Mouse (Mus musculus) midbrain, embryonic 14.5 days (tissue): ENCODE results near the gene Tmem144. TPM values are rescaled to one million over a fixed set of nuclear protein-coding genes. Genes with fewer than 3 reads are reported as not detected.

Experiments used
- ATAC-seq: fragments of 200-750 bp; cut with Nextera tagmentation; 2 replicates; pipeline ENCODE4 v1.8.0; 2017; ENCODE audit warnings: moderate number of reproducible peaks, moderate library complexity; ENCODE audit not compliant: low FRiP score, low TSS enrichment
- DNase-seq: peaks from one replicate; pipeline ENCODE4 v3.0.0-alpha.2; 2015
- H3K27ac ChIP-seq: fragments of 300-500 bp; sonication (generic); replicated peaks from 2 replicates; pipeline ENCODE4 v1.5.1; 2014; ENCODE audit warnings: mild to moderate bottlenecking, low read depth, low read length, moderate library complexity
- H3K27me3 ChIP-seq: fragments of 300-500 bp; sonication (generic); 2 replicates; pipeline ENCODE4 v1.6.1; 2014; ENCODE audit warnings: low read length, control low read depth, mixed read lengths; ENCODE audit not compliant: control insufficient read depth, insufficient read depth
- H3K36me3 ChIP-seq: fragments of 300-500 bp; sonication (generic); 2 replicates; pipeline ENCODE4 v1.6.1; 2014; ENCODE audit warnings: low read length, control low read depth; ENCODE audit not compliant: control insufficient read depth, insufficient read depth
- H3K4me1 ChIP-seq: fragments of 300-500 bp; sonication (generic); 2 replicates; pipeline ENCODE4 v1.6.1; 2014; ENCODE audit warnings: mild to moderate bottlenecking, antibody characterized with exemption, low read length, control low read depth; ENCODE audit not compliant: control insufficient read depth, insufficient read depth
- H3K4me2 ChIP-seq: fragments of 300-500 bp; sonication (generic); 2 replicates; pipeline ENCODE4 v1.6.1; 2014; ENCODE audit warnings: mild to moderate bottlenecking, low read length, moderate library complexity
- H3K4me3 ChIP-seq: fragments of 300-500 bp; sonication (generic); replicated peaks from 2 replicates; pipeline ENCODE4 v1.5.1; 2014; ENCODE audit warnings: low read depth, low read length
- H3K9ac ChIP-seq: fragments of 300-500 bp; sonication (generic); replicated peaks from 2 replicates; pipeline ENCODE4 v1.6.1; 2014; ENCODE audit warnings: mild to moderate bottlenecking, low read length, moderate library complexity
- H3K9me3 ChIP-seq: fragments of 300-500 bp; sonication (generic); 2 replicates; pipeline ENCODE4 v1.6.1; 2016; ENCODE audit warnings: low read length, control low read depth, mixed read lengths; ENCODE audit not compliant: control insufficient read depth
- WGBS: fragments of 180-500 bp; shearing (Covaris S2); extraction: QIAGEN DNeasy Blood & Tissue Kit; methylation state at CpG from one replicate; pipeline ENCODE4 v1.1.7; 2014; 5-methylcytosine and 5-hydroxymethylcytosine counted together
- polyA plus RNA-seq: library from polyadenylated mRNA; unstranded; fragments of >200 nt; fragmentation: Nextera tagmentation; extraction: Ambion mirVana; gene quantifications from 2 replicates; pipeline ENCODE4 v1.2.1, GENCODE M21; 2014

Tmem144 gene
- polyA plus RNA-seq, 1 experiment from 2014 or later = 0.97 TPM

DNA sequence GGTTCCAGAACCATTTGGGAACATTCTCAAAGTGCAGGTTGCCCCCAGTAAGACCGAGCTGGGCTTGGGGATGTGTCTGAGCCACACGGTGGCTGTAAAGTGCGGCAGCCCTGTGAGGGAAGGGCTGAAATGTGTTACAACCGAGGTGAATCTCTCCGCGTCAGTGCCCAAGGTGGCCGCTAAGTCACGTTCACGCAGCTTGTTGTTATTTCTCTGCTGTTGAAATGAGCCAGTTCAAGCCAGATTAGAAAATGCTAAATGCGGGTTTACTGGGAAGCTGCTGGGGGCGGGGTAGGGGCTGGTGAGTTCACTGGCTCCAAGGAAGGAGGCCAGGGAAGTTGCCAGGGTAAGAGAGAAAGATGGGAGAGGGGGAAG lies 68.2 kb downstream of the Tmem144 start:
- peak; percentile 6 for DNase-seq
- no peak for ATAC-seq
- Histone ChIP-seq H3K27me3 (no peaks in the 10 kb centered on the region), H3K36me3 (no peaks in the 10 kb centered on the region), H3K4me3 (no peak overlapping the region), H3K4me1 (no peaks in the 10 kb centered on the region), H3K9me3 (no peaks in the 10 kb centered on the region), H3K9ac (no peak overlapping the region), H3K4me2 (peak overlapping the region; percentile 10; the same call in 1 of the 2 replicates), H3K27ac (no peak overlapping the region)
- WGBS = 16% methylated on average over 11 of the region's 11 CpGs

- H3K4me1 ChIP-seq = no peaks in the 10 kb centered on the region
- DNase-seq (no peak), ATAC-seq (no peak)
- no peak overlapping the region for H3K9ac ChIP-seq
- no peaks in the 10 kb centered on the region for H3K27me3 ChIP-seq
- no peak overlapping the region for H3K27ac ChIP-seq
- peak overlapping the region; percentile 10; the same call in 1 of the 2 replicates for H3K4me2 ChIP-seq
- no peak overlapping the region for H3K4me3 ChIP-seq
- 62% methylated on average over 10 of the region's 10 CpGs for WGBS
- no peaks in the 10 kb centered on the region for H3K36me3 ChIP-seq
- H3K9me3 ChIP-seq = no peaks in the 10 kb centered on the region
These were observed 68.8 kb downstream of the Tmem144 start for GRCm38 (mm10) chr3:79783630-79784361.

DNA sequence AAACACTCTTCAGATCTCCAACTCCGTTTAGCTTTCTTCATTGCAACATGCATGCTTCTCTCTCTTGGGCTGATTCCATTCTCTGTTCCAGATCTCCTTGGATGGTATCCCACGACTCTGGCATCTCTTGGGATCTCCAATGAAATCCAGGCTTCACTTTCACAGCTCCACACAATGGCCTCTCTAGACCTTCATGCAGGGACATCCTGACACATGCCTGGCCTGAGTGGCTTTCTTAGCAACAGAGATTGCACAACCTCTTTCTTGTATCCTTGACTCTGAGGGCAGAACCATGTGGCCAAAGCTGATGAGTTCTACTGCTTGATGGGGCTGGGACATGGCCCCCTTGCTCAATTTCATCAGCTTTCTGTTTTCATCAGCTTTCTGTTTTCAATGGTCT lies 79.9 kb downstream of the Tmem144 start:
- no peaks in the 10 kb centered on the region; the same call in 1 of the 2 replicates for H3K9me3 ChIP-seq
- H3K4me1 ChIP-seq = no peaks in the 10 kb centered on the region
- H3K4me2 ChIP-seq = no peak overlapping the region
- 92% methylated on average over 2 of the region's 2 CpGs for WGBS
- no peak for DNase-seq
- no peak overlapping the region for H3K9ac ChIP-seq
- H3K4me3 ChIP-seq = no peak overlapping the region
- H3K27me3 ChIP-seq = no peaks in the 10 kb centered on the region
- no peak for ATAC-seq
- H3K27ac ChIP-seq = no peak overlapping the region
- H3K36me3 ChIP-seq = no peaks in the 10 kb centered on the region

Other genes with a start within 250 kb of the Tmem144 start
- 6.1 and 7.3 TPM in 2 replicates for gene 4930579G24Rik, start 223.7 kb downstream of the Tmem144 start, polyA plus RNA-seq
- gene Etfdh, start 223.3 kb downstream of the Tmem144 start, polyA plus RNA-seq = 35.8 and 44.7 TPM in 2 replicates
- gene Rxfp1, start 114.9 kb downstream of the Tmem144 start, polyA plus RNA-seq = not detected in 2 replicates
- 0.72 and 0.77 TPM in 2 replicates for gene Fam198b, start 31.8 kb upstream of the Tmem144 start, polyA plus RNA-seq